18 mouse cellular contexts compared by ENCODE assay signal in genomic region chr12:37774591-37774990, GRCm38 (mm10). TPM values are rescaled to one million over a fixed set of nuclear protein-coding genes. Genes with fewer than 3 reads are reported as not detected.
DNase-seq lines count a peak whose midpoint lies in the region; ATAC-seq and TF ChIP-seq lines count a peak whose summit lies in the region.
"Had no signal": no experiment of that assay in that cellular context is flagged by ENCODE, and none has a peak within 500 bp of the region (broad histone marks: within the 10 kb centered on the region; RNA-seq: fewer than 3 reads in every experiment).

No protein-coding gene starts in this region.

- no peaks in the 10 kb centered on the region for H3K9me3 ChIP-seq in midbrain, embryonic 13.5 days
- H3K9me3 ChIP-seq in midbrain, embryonic 15.5 days, result no peaks in the 10 kb centered on the region
- H3K9me3 ChIP-seq in forebrain, embryonic 10.5 days, result no peaks in the 10 kb centered on the region
- H3K9me3 ChIP-seq in forebrain, embryonic 14.5 days (replicated peaks; ENCODE audit: control insufficient read depth, low read length), result no peaks in the 10 kb centered on the region
- no peaks in the 10 kb centered on the region for H3K9me3 ChIP-seq in neural tube, embryonic 14.5 days (ENCODE audit: control insufficient read depth, low read length)
- H3K9me3 ChIP-seq in stomach, postnatal 0 days (ENCODE audit: control insufficient read depth, low read length), result no peaks in the 10 kb centered on the region
- H3K9me3 ChIP-seq: heart, embryonic 12.5 days had no signal

- 51% methylated on average over 2 of the region's 2 CpGs for WGBS in midbrain, embryonic 13.5 days
- 39% methylated on average over 2 of the region's 2 CpGs for WGBS in midbrain, embryonic 15.5 days
- WGBS in forebrain, embryonic 10.5 days, result 38% methylated on average over 2 of the region's 2 CpGs
- 29% methylated on average over 2 of the region's 2 CpGs for WGBS in forebrain, embryonic 14.5 days
- 30% methylated on average over 2 of the region's 2 CpGs for WGBS in neural tube, embryonic 14.5 days
- WGBS in stomach, postnatal 0 days, result 38% methylated on average over 2 of the region's 2 CpGs

- TF ChIP-seq CTCF in stomach, postnatal 0 days (IDR thresholded peaks at IDR 0.05; ENCODE audit: low read depth), result no peak

- no peaks in the 10 kb centered on the region for H3K36me3 ChIP-seq in midbrain, embryonic 13.5 days
- no peaks in the 10 kb centered on the region for H3K36me3 ChIP-seq in midbrain, embryonic 15.5 days (replicated peaks)
- H3K36me3 ChIP-seq in forebrain, embryonic 10.5 days (replicated peaks), result no peaks in the 10 kb centered on the region
- no peaks in the 10 kb centered on the region for H3K36me3 ChIP-seq in forebrain, embryonic 14.5 days (ENCODE audit: control insufficient read depth, insufficient read depth, low read length)
- no peaks in the 10 kb centered on the region for H3K36me3 ChIP-seq in neural tube, embryonic 14.5 days (ENCODE audit: control insufficient read depth, insufficient read depth, low read length)
- no peaks in the 10 kb centered on the region for H3K36me3 ChIP-seq in stomach, postnatal 0 days (ENCODE audit: control insufficient read depth, insufficient read depth, low read length)
- H3K36me3 ChIP-seq: heart, embryonic 12.5 days had no signal

- ATAC-seq in midbrain, embryonic 13.5 days, result peak; percentile 31
- no peak for ATAC-seq in midbrain, embryonic 15.5 days (replicated peaks)
- ATAC-seq in forebrain, embryonic 14.5 days, result peak; percentile 30
- peak; percentile 22; the same call in 1 of the 2 replicates for ATAC-seq in neural tube, embryonic 14.5 days (ENCODE audit: low read depth)
- ATAC-seq in stomach, postnatal 0 days (ENCODE audit: low FRiP score, low TSS enrichment), result no peak
- ATAC-seq: lung, postnatal 0 days had no signal

- H3K27me3 ChIP-seq in midbrain, embryonic 13.5 days, result no peaks in the 10 kb centered on the region
- H3K27me3 ChIP-seq in midbrain, embryonic 15.5 days (replicated peaks), result no peaks in the 10 kb centered on the region
- H3K27me3 ChIP-seq in forebrain, embryonic 10.5 days (ENCODE audit: poor library complexity, severe bottlenecking), result no peaks in the 10 kb centered on the region
- no peaks in the 10 kb centered on the region for H3K27me3 ChIP-seq in forebrain, embryonic 14.5 days (replicated peaks; ENCODE audit: control insufficient read depth, insufficient read depth, low read length)
- no peaks in the 10 kb centered on the region for H3K27me3 ChIP-seq in neural tube, embryonic 14.5 days (ENCODE audit: control insufficient read depth, insufficient read depth, low read length)
- H3K27me3 ChIP-seq in stomach, postnatal 0 days (ENCODE audit: control insufficient read depth, insufficient read depth, low read length), result no peaks in the 10 kb centered on the region
- H3K27me3 ChIP-seq: heart, embryonic 12.5 days had no signal

- no peak for DNase-seq in forebrain, embryonic 10.5 days (ENCODE audit: extremely low spot score, low spot score)
- DNase-seq in forebrain, embryonic 14.5 days (ENCODE audit: low spot score), result peak; percentile 15
- DNase-seq in stomach, postnatal 0 days (ENCODE audit: low spot score), result no peak
- DNase-seq in c-Kit-positive CD71-positive TER-119-positive erythroid progenitor cells, embryonic 14.5 days (ENCODE audit: low spot score), result no peak
- DNase-seq: adrenal gland, postnatal 14 days; cerebellum, adult 11-12 months; cerebellum, postnatal 25 days; heart, adult 11 months; heart, postnatal 14 days; kidney, adult 2 months; kidney, postnatal 14 days; liver; thymus, postnatal 14 days had no signal

- H3K27ac ChIP-seq in midbrain, embryonic 13.5 days, result peak overlapping the region; percentile 62; the same call in 1 of the 2 replicates
- no peak overlapping the region for H3K27ac ChIP-seq in midbrain, embryonic 15.5 days
- H3K27ac ChIP-seq in forebrain, embryonic 10.5 days, result peak overlapping the region; percentile 53; the same call in 1 of the 2 replicates
- H3K27ac ChIP-seq in forebrain, embryonic 14.5 days (ENCODE audit: low read depth, low read length), result no peak overlapping the region; the same call in 1 of the 2 replicates
- no peak overlapping the region for H3K27ac ChIP-seq in neural tube, embryonic 14.5 days (ENCODE audit: low read depth, low read length)
- no peak overlapping the region for H3K27ac ChIP-seq in stomach, postnatal 0 days (replicated peaks)

- H3K9ac ChIP-seq in midbrain, embryonic 13.5 days (replicated peaks), result no peak overlapping the region
- H3K9ac ChIP-seq in midbrain, embryonic 15.5 days, result no peak overlapping the region
- no peak overlapping the region for H3K9ac ChIP-seq in forebrain, embryonic 14.5 days (ENCODE audit: low read length)
- no peak overlapping the region for H3K9ac ChIP-seq in neural tube, embryonic 14.5 days (replicated peaks; ENCODE audit: low read depth, low read length)
- H3K9ac ChIP-seq in stomach, postnatal 0 days (ENCODE audit: low read length), result no peak overlapping the region
- H3K9ac ChIP-seq: heart, embryonic 12.5 days had no signal

- no peak overlapping the region for H3K4me3 ChIP-seq in midbrain, embryonic 13.5 days (replicated peaks)
- no peak overlapping the region for H3K4me3 ChIP-seq in midbrain, embryonic 15.5 days
- H3K4me3 ChIP-seq in forebrain, embryonic 10.5 days, result no peak overlapping the region
- H3K4me3 ChIP-seq in forebrain, embryonic 14.5 days (ENCODE audit: low read depth, low read length), result no peak overlapping the region
- H3K4me3 ChIP-seq in neural tube, embryonic 14.5 days (ENCODE audit: low read depth, low read length), result no peak overlapping the region
- H3K4me3 ChIP-seq in stomach, postnatal 0 days (ENCODE audit: low read depth, low read length), result no peak overlapping the region
- H3K4me3 ChIP-seq: heart, embryonic 12.5 days had no signal

- TF ChIP-seq EP300 in stomach, postnatal 0 days (optimal IDR thresholded peaks at IDR 0.05), result no peak

- no peak overlapping the region for H3K4me2 ChIP-seq in midbrain, embryonic 13.5 days (replicated peaks)
- H3K4me2 ChIP-seq in midbrain, embryonic 15.5 days, result no peak overlapping the region
- H3K4me2 ChIP-seq in forebrain, embryonic 14.5 days (ENCODE audit: low read length), result no peak overlapping the region; the same call in 1 of the 2 replicates
- H3K4me2 ChIP-seq in neural tube, embryonic 14.5 days (ENCODE audit: low read depth, low read length), result no peak overlapping the region; the same call in 1 of the 2 replicates
- H3K4me2 ChIP-seq in stomach, postnatal 0 days (replicated peaks; ENCODE audit: low read depth), result no peak overlapping the region

- peaks cover 7% of the 10 kb centered on the region; the same call in 1 of the 2 replicates for H3K4me1 ChIP-seq in midbrain, embryonic 13.5 days (replicated peaks)
- peaks cover 8% of the 10 kb centered on the region for H3K4me1 ChIP-seq in midbrain, embryonic 15.5 days
- peaks cover 15% of the 10 kb centered on the region for H3K4me1 ChIP-seq in forebrain, embryonic 10.5 days
- peaks cover 6% of the 10 kb centered on the region; the same call in 1 of the 2 replicates for H3K4me1 ChIP-seq in forebrain, embryonic 14.5 days (ENCODE audit: control insufficient read depth, insufficient read depth, low read length)
- H3K4me1 ChIP-seq in neural tube, embryonic 14.5 days (ENCODE audit: control insufficient read depth, insufficient read depth, low read length), result no peaks in the 10 kb centered on the region
- no peaks in the 10 kb centered on the region for H3K4me1 ChIP-seq in stomach, postnatal 0 days (replicated peaks; ENCODE audit: control insufficient read depth, insufficient read depth)
- H3K4me1 ChIP-seq: heart, embryonic 12.5 days had no signal

RNA-seq across cellular contexts. Expression of gene Dgkb, which starts 42.9 kb away (rescaled TPM):
- polyA plus RNA-seq in midbrain, embryonic 13.5 days (2015; fragmentation: Nextera tagmentation; extraction: Ambion mirVana), result 2.1 and 2.8 TPM in 2 replicates
- polyA plus RNA-seq in midbrain, embryonic 15.5 days (2015; fragmentation: Nextera tagmentation; extraction: Ambion mirVana), result 6.7 and 7.6 TPM in 2 replicates
- polyA plus RNA-seq in forebrain, embryonic 10.5 days (2016; fragmentation: Nextera tagmentation; extraction: Ambion mirVana), result 0.55 and 0.71 TPM in 2 replicates
- 4.1 and 5.5 TPM in 2 replicates for polyA plus RNA-seq in forebrain, embryonic 14.5 days (2014; fragmentation: Nextera tagmentation; extraction: Ambion mirVana)
- 9.3 and 10.1 TPM in 2 replicates for polyA plus RNA-seq in neural tube, embryonic 14.5 days (2014; fragmentation: Nextera tagmentation; extraction: Ambion mirVana)
- polyA plus RNA-seq in stomach, postnatal 0 days (2015; fragmentation: Nextera tagmentation; extraction: Ambion mirVana), result 0.64 and 0.86 TPM in 2 replicates

Comparison
In these comparisons a context has a peak if more than half of its experiments do, and no peak if none do; other contexts are left out.
1. ATAC-seq: peak in midbrain, embryonic 13.5 days (single experiment), forebrain, embryonic 14.5 days (single experiment) and neural tube, embryonic 14.5 days (single experiment); none in midbrain, embryonic 15.5 days (single experiment) and stomach, postnatal 0 days (single experiment).
2. H3K27ac ChIP-seq: peak in midbrain, embryonic 13.5 days (single experiment) and forebrain, embryonic 10.5 days (single experiment); none in midbrain, embryonic 15.5 days (single experiment), forebrain, embryonic 14.5 days (single experiment), neural tube, embryonic 14.5 days (single experiment) and stomach, postnatal 0 days (single experiment).